Mouse (Mus musculus) c-Kit-negative CD71-positive TER-119-positive erythroid progenitor cells, embryonic 14.5 days (primary cell): ENCODE measurements around the gene Cacnb4.
A peak's percentile ranks its signal among the peaks of the same experiment; 100 is the strongest.

Experiments used
- DNase-seq: peaks from one replicate; pipeline ENCODE4 v3.0.0-alpha.2; 2013; ENCODE audit warnings: low read depth, low spot score

Cacnb4 gene

GRCm38 (mm10) chr2:52604651-52605020, 72.0 kb downstream of the Cacnb4 start:
- no peak for DNase-seq

DNA sequence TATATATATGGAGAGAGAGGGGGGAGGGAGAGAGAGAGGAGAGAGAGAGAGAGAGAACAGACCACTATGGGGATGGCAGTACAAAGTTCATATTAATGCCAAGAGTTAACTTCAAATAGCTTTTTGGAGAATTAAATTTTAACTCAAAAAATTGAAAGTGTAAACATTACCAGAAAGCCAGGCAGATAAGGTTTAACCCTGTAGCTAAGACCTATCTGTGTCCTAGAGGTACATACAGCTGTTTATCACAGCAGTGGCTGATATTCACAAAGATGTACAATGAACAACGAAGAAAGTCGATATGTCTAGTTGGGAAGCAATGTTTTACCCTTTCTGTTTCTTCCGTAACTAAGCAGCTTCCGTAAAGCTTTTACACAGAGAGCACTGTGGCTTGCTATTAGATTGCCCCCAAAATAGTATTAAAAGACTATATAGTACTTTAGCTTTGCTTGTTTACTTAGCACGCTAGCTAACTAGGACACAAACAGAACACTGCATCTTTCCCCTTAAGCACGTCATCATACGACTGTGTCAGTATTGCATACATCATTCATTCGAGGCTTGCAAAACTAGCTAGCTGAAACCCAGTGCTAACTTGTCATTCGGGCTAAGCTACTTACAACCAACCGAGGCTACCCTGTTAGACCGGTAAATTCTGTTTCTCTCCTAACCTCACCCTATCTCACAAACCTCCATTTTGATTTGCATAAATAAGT, 72.5 kb downstream of the Cacnb4 start:
- no peak for DNase-seq

GRCm38 (mm10) chr2:52603421-52603820, 73.2 kb downstream of the Cacnb4 start:
- no peak for DNase-seq

- no peak for DNase-seq
These were observed 73.7 kb downstream of the Cacnb4 start for GRCm38 (mm10) chr2:52602921-52603320.

DNA sequence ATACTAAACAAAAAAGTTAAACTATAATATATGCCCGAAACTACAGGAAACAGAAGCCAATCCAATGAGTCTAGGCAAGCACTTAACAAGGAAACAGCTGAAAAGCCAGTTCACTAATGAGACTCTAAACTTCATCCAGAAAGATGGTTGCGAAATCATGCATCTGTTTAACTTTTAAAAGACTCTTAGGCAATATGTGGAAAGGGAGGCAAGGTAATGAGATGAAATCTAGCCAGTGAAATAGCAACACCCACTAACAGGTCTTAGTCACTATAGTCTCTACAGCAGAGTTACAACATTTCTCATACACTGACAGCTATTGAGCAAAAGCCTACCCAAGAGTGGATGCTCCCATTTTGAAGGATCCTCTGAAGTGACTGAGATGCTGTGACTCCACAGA, 74.4 kb downstream of the Cacnb4 start:
- DNase-seq: no peak

DNA sequence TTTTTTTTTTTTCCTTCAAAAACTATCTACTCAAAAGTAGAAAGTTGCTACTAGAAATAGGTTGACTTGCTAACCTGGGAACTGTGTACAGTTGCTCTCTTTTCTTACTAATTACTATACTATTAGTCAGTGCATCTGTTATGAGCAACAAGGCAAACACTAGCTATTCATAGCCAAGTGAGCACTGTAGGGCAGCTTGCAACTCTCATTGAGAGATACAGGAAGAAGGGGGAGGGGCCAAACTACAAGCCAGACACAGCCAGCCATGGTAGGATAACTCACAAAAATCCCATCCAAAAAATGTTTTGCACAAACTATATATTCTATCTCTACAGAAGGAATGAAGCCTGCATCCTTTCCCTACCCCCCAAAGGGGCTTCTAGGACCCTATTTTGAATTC, 79.1 kb downstream of the Cacnb4 start:
- no peak for DNase-seq

DNA sequence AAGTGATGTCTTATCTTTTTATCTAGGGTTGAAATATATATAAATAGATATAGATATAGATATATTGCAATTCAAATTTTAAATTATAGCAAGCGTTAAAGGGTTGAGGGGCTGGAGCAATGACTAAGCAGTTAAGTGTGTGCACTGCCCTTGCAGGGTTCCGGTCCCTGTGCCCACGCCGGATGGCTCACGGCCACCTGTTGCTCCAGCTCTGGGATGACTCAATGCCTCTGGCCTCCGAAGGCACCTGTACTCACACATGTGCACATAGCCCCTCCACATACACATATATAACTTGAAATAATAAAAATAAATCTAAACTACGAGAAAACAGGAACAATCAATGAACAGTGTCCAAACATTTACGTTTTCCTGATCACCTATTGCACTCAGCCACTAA, 82.8 kb downstream of the Cacnb4 start:
- no peak for DNase-seq

GRCm38 (mm10) chr2:52593260-52593659, 83.4 kb downstream of the Cacnb4 start:
- DNase-seq: no peak

GRCm38 (mm10) chr2:52590970-52591347, 85.7 kb downstream of the Cacnb4 start:
- peak; percentile 31 for DNase-seq

GRCm38 (mm10) chr2:52590340-52590969, 86.2 kb downstream of the Cacnb4 start:
- no peak for DNase-seq

- no peak for DNase-seq
These were observed 87.1 kb downstream of the Cacnb4 start for GRCm38 (mm10) chr2:52589514-52589913.

DNA sequence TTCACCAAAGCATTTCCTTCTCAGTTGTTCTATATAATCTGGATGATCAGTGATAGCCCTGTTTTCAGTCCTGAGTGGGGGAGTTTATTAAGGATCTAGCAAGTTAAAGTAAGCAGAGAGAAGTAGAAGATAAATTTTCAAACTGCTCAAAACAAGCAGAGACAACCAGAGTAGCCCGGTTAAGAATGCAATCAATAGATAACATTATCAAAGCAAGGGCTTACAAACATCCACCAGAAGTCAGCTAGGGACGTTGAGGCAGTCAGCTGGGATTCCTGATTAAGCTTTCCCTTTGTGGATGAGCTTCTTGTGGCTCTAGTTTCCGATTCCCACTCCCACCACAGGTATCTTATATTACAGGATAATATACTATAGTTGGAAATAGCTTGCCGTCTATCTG, 91.2 kb downstream of the Cacnb4 start:
- DNase-seq: no peak

- DNase-seq: no peak
These were observed 95.4 kb downstream of the Cacnb4 start for GRCm38 (mm10) chr2:52581132-52581781.

DNA sequence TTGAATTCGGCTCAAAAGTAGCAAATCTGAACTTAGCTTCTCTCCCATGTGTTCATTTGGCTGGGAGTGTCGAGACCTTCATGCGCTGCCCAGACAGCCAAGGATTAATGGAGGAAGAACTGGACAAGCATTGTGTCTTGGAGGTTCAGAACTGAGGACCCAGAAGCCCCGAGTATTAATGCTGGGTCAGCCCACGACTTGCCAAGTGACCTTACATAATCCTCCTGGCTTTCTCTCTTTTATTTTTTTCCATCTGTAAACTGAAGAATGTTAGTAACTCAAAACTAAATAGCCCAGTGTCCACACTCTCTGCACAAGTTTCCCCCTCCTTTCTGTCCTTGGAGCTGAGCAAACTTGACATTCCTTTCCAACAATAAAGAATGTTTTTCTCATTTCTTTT, 95.9 kb downstream of the Cacnb4 start:
- no peak for DNase-seq

- DNase-seq: no peak
These were observed 97.8 kb downstream of the Cacnb4 start for GRCm38 (mm10) chr2:52578846-52579245.

DNA sequence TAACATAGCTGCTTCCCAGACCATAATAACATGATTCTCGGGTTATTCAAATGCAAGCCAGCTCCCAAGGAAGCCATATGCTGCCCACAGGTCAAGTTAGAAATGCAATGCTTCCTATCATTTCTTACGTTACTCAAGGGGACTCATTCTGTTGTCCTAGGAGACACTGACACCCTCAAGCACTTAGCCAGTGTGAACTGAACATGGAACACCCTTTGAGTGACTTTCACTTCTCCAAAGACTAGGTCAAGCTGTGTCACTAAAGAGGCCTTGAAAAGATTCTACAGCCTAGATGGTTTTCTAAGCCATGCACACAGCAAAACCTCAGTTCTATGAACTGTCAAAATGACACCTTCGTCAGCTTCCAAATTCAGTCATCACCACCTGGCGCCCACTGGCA, 98.9 kb downstream of the Cacnb4 start:
- DNase-seq: no peak

DNA sequence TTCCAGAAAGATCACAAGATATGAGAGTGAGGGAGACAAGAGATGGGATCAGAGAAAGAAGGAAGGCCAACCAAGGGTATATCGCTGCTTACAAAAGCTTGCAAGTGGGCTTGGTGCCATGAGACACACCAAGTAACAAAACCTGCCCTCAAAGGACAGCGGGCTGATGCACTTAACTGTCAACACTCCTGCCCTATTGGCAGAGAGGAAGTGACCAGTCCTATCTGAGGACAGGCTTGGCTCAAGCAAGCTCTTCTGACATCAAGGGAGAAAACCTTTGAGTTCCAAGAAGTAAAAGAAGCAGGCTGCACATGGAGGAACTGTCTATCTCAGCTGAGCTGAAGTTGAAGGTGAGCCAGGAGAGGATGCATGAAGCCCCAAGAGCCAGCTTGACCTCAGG, 100.1 kb downstream of the Cacnb4 start:
- no peak for DNase-seq

DNA sequence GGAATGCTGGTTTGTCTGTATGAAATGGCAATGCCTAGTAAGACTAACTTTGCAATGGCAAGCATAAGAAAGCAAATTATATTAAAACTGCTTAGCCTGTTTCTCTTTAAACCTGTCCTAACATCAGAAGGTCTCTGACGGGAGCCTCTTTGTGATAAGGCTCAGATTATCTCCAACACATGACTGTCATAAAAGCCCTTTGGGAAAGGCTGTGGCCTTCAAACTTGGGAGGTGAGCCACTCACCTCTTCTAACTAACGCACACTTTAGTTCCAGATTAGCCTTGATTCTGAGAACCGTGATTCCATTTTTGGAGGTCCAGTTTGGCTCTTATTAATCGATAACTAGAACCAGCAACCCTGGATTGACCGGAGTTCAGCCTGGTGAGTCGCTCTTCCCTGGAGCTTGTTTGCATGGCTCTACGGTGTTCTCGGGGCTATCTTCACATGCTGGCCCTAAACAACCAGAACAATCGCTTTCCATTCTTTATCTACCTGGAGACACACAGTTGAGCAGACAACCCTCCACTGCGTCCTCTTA, 100.9 kb downstream of the Cacnb4 start:
- no peak for DNase-seq

GRCm38 (mm10) chr2:52574929-52575328, 101.7 kb downstream of the Cacnb4 start:
- no peak for DNase-seq

DNA sequence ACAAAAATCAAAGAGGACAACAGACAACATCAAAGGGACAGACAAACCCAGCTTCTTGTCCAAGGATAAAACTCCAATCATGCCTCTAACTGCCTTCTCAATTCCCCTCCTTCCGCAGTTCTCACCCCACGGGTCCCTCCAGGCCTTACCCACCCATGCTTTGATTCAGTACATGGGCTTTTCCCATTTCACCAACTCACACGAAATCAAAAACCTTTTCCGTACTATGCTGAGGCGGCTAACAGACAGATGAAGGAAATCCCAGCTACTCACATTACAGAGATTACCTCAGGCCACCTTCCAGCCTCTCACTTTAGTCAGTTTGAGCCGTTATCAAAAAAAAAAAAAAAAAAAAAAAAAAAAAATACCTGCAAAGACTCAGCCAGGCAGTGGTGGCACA, 104.4 kb downstream of the Cacnb4 start:
- DNase-seq: no peak

DNA sequence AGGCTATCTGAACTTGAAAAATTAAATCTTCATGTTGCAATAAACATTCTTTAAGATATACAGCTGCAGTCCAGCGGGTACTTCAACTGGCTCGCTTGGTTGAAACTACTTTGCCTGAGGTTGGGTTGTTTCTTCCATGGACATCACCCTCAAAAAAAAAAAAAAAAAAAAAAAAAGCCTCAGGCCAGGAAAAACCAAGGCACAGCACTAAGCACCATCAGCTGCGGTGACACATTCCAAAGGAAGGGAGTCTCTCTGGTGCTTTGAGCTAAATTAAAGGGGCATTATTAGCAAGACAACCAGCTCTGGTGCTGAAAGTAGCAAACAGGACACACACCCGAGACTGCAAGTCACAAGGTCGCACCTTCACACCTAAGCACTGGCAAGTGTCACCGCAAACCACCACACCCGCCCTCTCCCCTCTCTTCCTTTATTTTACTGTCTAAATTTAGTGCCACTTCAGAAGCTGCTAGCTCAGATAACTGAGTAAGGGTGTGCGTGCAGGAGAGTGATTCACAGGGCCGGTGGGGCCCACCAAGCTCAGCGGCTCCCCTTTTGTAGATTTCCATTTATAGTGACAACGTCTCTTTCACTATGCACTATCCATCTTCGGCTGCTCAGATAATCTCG, 105.2 kb downstream of the Cacnb4 start:
- DNase-seq: no peak

DNA sequence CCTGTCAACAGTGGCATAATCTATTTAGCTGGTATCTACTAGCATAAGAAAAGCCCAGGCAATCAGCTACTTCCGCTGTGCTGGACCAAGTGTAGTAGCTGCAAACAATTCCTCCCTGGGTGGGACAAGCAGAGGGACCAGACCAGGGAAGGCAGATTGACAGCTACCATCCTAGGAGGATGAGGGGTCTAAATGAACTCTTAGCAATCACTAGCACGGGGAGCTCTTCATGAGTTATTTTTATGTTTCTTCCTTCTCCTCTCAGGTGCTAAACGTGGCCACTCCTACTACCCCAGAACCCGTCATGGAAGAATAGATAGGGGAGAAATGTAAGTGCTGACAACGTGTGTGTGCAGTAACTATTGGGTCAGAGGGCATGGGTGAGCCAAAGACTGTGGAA, 105.8 kb downstream of the Cacnb4 start:
- DNase-seq: no peak
